Mouse (Mus musculus) cortical plate, adult 2 months (tissue): ENCODE measurements around the gene Serpina3k.
"Not testable (repeated sequence)": the region's sequence is repeated elsewhere in the genome, so short reads cannot be mapped to it uniquely, and the experiment has no call there.

Experiments used
- CTCF ChIP-seq: fragments of 200-500 bp; IDR thresholded peaks from 2 replicates; pipeline ENCODE4 v1.5.1; 2011; ENCODE audit warnings: mild to moderate bottlenecking, control low read depth, low read length; ENCODE audit not compliant: insufficient read depth; ENCODE audit errors: extremely low read depth
- POLR2A ChIP-seq: fragments of 200-500 bp; IDR thresholded peaks from 2 replicates; pipeline ENCODE4 v1.6.1; 2011; ENCODE audit warnings: mild to moderate bottlenecking, low read length, control low read depth; ENCODE audit not compliant: insufficient read depth; ENCODE audit errors: extremely low read depth

GRCm38 (mm10) chr12:104342489-104342888, 4.2 kb downstream of the Serpina3k start:
- TF ChIP-seq CTCF, POLR2A: not testable (repeated sequence)
